Mouse (Mus musculus) embryonic facial prominence, embryonic 10.5 days (tissue): ENCODE data around the gene Mpdu1. TPM values are rescaled to one million over a fixed set of nuclear protein-coding genes. Genes with fewer than 3 reads are reported as not detected.

Experiments used
- DNase-seq: peaks from one replicate; pipeline ENCODE4 v3.0.0-alpha.2; 2017; ENCODE audit warnings: low spot score
- H3K27ac ChIP-seq: fragments of 300-500 bp; sonication (generic); replicated peaks from 2 replicates; pipeline ENCODE4 v1.5.1; 2016; ENCODE audit warnings: mild to moderate bottlenecking
- H3K27me3 ChIP-seq: fragments of 300-500 bp; sonication (generic); replicated peaks from 2 replicates; pipeline ENCODE4 v1.6.1; 2016; ENCODE audit warnings: low read depth, mild to moderate bottlenecking; ENCODE audit not compliant: poor library complexity, severe bottlenecking
- H3K36me3 ChIP-seq: fragments of 300-500 bp; sonication (generic); replicated peaks from 2 replicates; pipeline ENCODE4 v1.6.1; 2016; ENCODE audit warnings: mild to moderate bottlenecking, moderate library complexity
- H3K4me1 ChIP-seq: fragments of 300-500 bp; sonication (generic); 2 replicates; pipeline ENCODE4 v1.6.1; 2016
- H3K4me3 ChIP-seq: fragments of 300-500 bp; sonication (generic); 2 replicates; pipeline ENCODE4 v1.5.1; 2016; ENCODE audit warnings: mild to moderate bottlenecking, moderate library complexity
- H3K9me3 ChIP-seq: fragments of 300-500 bp; sonication (generic); 2 replicates; pipeline ENCODE4 v1.6.1; 2016; ENCODE audit warnings: mild to moderate bottlenecking
- WGBS: fragments of 180-500 bp; shearing (Covaris S2); methylation state at CpG from one replicate; pipeline ENCODE4 v1.1.7; 2016; 5-methylcytosine and 5-hydroxymethylcytosine counted together
- polyA plus RNA-seq: library from polyadenylated mRNA; unstranded; fragments of >200 nt; fragmentation: Nextera tagmentation; extraction: Ambion mirVana; gene quantifications from 2 replicates; pipeline ENCODE4 v1.2.1, GENCODE M21; 2016

Mpdu1 gene
- polyA plus RNA-seq, 1 experiment from 2014 or later = 64.9 TPM

- Histone ChIP-seq H3K27me3 (peaks cover 22% of the 10 kb centered on the region; the same call in 1 of the 2 replicates), H3K4me3 (no peak within 1 kb of the TSS), H3K9me3 (no peaks in the 10 kb centered on the region), H3K4me1 (peaks cover 41% of the 10 kb centered on the region), H3K27ac (0 out of 2 replicates have a peak within 1 kb of the TSS, but pooled peaks have one; percentile 94), H3K36me3 (no peaks in the 10 kb centered on the region; the same call in 1 of the 2 replicates)
- DNase-seq = no peak
- 76% methylated on average over 10 of the region's 10 CpGs for WGBS
These were observed 23.2 kb upstream of the Mpdu1 start, which contains the start of gene Tnfsf13 for GRCm38 (mm10) chr11:69685526-69686148. Gene Tnfsf13 (minus strand): TSS chr11:69685784.

DNA sequence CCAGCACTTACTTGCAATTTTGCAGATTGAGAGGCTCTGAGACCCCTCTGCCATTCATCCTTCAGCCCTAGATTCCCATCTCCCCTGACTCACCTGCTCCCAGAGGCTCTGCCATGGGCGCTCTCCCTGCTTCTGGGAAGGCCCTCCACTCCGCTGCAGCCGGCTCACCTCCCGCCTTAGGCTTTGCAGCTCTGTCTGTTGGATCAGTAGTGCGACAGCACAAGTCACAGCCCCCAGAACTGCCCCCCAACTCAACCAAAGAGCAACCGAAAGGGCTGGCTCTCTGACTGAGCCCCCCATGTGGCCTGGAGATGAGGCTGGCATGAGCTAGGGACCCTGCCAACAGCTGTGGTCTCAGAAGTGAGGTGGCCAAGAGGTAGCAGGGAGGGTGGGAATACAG is 22.5 kb upstream of the Mpdu1 start:
- Histone ChIP-seq H3K36me3 (peaks cover 7% of the 10 kb centered on the region), H3K27me3 (peaks cover 22% of the 10 kb centered on the region; the same call in 1 of the 2 replicates), H3K9me3 (no peaks in the 10 kb centered on the region), H3K27ac (no peak overlapping the region), H3K4me3 (no peak overlapping the region), H3K4me1 (peaks cover 48% of the 10 kb centered on the region)
- 81% methylated on average over 6 of the region's 6 CpGs for WGBS
- DNase-seq = no peak

GRCm38 (mm10) chr11:69684128-69684745 is 21.8 kb upstream of the Mpdu1 start:
- peaks cover 54% of the 10 kb centered on the region for H3K4me1 ChIP-seq
- peaks cover 22% of the 10 kb centered on the region; the same call in 1 of the 2 replicates for H3K27me3 ChIP-seq
- no peak for DNase-seq
- H3K27ac ChIP-seq = peak overlapping the region; percentile 94
- H3K9me3 ChIP-seq = no peaks in the 10 kb centered on the region
- H3K36me3 ChIP-seq = peaks cover 14% of the 10 kb centered on the region
- WGBS = 77% methylated on average over 12 of the region's 12 CpGs
- H3K4me3 ChIP-seq = no peak overlapping the region

DNA sequence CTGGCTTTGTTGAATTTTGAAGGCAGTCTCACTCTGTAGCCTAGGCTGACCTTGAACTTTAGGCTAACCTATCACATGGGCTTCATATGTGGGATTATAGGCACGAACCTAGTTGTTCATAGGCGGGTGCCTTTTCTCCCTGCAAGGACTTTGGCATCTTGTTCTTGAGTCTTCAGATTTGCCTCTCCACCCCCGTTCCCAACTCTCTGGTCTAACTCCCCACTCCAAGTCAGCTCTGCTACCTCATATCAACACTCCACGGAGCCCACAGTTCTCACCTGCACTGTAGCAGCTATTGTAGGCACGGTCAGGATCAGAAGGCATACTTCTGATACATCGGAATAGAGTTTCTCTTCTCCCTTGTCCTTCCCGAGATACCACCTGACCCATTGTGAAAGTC is 21.1 kb upstream of the Mpdu1 start:
- Histone ChIP-seq H3K9me3 (no peaks in the 10 kb centered on the region), H3K4me3 (peak overlapping the region; percentile 81; the same call in 1 of the 2 replicates), H3K27me3 (peaks cover 22% of the 10 kb centered on the region; the same call in 1 of the 2 replicates), H3K4me1 (peaks cover 55% of the 10 kb centered on the region), H3K36me3 (peaks cover 20% of the 10 kb centered on the region), H3K27ac (peak overlapping the region; percentile 94)
- WGBS = 80% methylated on average over 7 of the region's 7 CpGs
- DNase-seq = no peak

DNA sequence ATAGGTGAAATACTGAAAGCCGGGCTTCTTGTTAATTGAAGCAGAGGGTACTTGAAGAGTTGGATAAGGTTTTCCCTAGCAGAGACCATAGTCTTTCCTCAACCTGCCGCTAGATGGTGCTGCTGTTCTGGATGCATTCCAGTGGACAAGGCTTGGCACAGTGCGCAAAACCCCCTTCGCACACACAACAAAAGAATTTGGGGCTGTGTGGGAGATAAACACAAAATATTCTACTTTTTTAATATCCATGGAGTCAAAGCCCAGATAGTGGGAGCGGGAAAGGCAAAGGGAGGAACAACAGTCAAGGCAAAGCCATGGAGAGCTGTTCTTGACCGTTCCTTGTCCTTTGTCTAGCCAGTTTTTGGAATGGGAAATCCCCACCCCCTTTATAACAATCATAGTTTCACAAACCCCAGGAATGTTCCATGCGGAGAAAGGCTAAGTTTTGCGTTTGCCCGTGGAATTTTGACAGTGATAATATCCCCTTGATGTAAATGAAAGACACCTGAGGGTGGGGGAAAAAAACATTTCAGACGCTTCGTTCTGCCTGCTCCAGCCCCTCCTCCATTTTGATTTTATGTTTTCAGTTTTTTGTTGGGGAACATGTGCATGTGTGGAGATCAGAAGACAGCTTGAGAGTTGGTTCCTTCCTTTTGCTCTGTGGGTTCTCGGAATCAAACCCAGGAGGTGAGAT is 20.5 kb upstream of the Mpdu1 start:
- Histone ChIP-seq H3K4me1 (peaks cover 55% of the 10 kb centered on the region), H3K9me3 (no peaks in the 10 kb centered on the region), H3K27me3 (peaks cover 22% of the 10 kb centered on the region; the same call in 1 of the 2 replicates), H3K27ac (peak overlapping the region; percentile 94), H3K4me3 (peak overlapping the region; percentile 81), H3K36me3 (peaks cover 26% of the 10 kb centered on the region)
- WGBS = 26% methylated on average over 12 of the region's 12 CpGs
- peak; percentile 91 for DNase-seq

DNA sequence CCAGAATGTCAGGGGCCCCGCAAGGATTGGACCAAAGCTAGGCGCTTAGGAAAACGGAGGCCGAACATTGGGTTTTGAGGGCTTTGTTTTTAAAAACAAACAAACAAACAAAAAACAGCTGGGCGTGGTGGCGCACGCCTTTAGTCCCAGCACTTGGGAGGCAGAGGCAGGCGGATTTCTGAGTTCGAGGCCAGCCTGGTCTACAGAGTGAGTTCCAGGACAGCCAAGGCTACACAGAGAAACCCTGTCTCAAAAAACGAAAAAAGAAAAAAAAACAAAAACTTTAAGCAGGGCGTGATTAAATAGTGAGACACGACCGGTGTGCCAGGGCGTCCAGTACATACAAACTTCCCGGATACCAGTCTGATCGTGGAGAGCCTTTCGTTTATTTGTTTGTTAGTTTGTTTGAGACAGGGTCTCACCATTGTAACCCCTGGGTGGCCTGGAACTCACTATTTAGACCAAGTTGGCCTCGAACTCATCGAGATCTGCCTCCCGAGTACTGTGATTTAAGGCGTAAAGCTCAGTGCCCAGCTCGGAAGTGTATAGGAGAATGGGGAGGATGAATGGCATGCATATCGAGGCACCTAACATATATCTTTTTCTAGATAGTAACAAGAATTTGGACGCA is 19.9 kb upstream of the Mpdu1 start:
- Histone ChIP-seq H3K27ac (peak overlapping the region; percentile 94), H3K4me1 (peaks cover 55% of the 10 kb centered on the region), H3K4me3 (peak overlapping the region; percentile 81), H3K9me3 (no peaks in the 10 kb centered on the region), H3K36me3 (peaks cover 33% of the 10 kb centered on the region), H3K27me3 (peaks cover 21% of the 10 kb centered on the region; the same call in 1 of the 2 replicates)
- DNase-seq = no peak
- WGBS = 28% methylated on average over 24 of the region's 24 CpGs

- Histone ChIP-seq H3K27me3 (peaks cover 18% of the 10 kb centered on the region; the same call in 1 of the 2 replicates), H3K4me3 (peak within 1 kb of the TSS; percentile 81), H3K9me3 (no peaks in the 10 kb centered on the region), H3K4me1 (peaks cover 51% of the 10 kb centered on the region), H3K27ac (peak within 1 kb of the TSS; percentile 94), H3K36me3 (peaks cover 41% of the 10 kb centered on the region)
- WGBS = under 1% methylated on average over 80 of the region's 80 CpGs
- DNase-seq = peak; percentile 99
These were observed 19.1 kb upstream of the Mpdu1 start, which contains the start of gene Senp3 for GRCm38 (mm10) chr11:69681314-69682208. Gene Senp3 (minus strand): TSS chr11:69682084.

- peak overlapping the region; percentile 81 for H3K4me3 ChIP-seq
- H3K27me3 ChIP-seq = 0 out of 2 replicates have a peak, but pooled peaks cover 10% of the 10 kb centered on the region
- WGBS = 93% methylated on average over 30 of the region's 30 CpGs
- H3K9me3 ChIP-seq = no peaks in the 10 kb centered on the region
- H3K36me3 ChIP-seq = peaks cover 53% of the 10 kb centered on the region
- no peak overlapping the region for H3K27ac ChIP-seq
- H3K4me1 ChIP-seq = peaks cover 43% of the 10 kb centered on the region
- no peak for DNase-seq
These were observed 17.9 kb upstream of the Mpdu1 start for GRCm38 (mm10) chr11:69680136-69680855.

DNA sequence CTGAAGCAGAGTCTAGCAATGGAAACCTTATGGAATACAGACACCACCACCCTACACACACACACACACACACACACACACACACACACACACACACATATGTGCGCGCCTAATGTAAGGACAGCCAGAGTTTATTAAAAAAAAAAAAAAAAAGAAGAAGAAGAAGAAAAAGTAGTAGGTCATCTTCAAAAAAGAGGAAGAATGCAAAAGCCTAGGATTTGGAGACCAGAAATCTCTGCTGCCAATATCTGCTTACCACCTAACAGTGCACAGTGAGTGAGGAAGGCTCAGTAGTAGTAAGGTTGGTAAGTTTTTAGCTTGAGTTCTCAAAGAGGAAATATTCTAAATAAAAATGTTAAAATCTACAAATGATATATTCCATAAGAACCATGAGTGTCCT is 16.7 kb upstream of the Mpdu1 start:
- Histone ChIP-seq H3K4me1 (peaks cover 41% of the 10 kb centered on the region), H3K27me3 (0 out of 2 replicates have a peak, but pooled peaks cover 2% of the 10 kb centered on the region), H3K27ac (no peak overlapping the region), H3K36me3 (peaks cover 65% of the 10 kb centered on the region), H3K9me3 (no peaks in the 10 kb centered on the region), H3K4me3 (no peak overlapping the region; the same call in 1 of the 2 replicates)
- no peak for DNase-seq
- WGBS = 96% methylated on average over 2 of the region's 2 CpGs

DNA sequence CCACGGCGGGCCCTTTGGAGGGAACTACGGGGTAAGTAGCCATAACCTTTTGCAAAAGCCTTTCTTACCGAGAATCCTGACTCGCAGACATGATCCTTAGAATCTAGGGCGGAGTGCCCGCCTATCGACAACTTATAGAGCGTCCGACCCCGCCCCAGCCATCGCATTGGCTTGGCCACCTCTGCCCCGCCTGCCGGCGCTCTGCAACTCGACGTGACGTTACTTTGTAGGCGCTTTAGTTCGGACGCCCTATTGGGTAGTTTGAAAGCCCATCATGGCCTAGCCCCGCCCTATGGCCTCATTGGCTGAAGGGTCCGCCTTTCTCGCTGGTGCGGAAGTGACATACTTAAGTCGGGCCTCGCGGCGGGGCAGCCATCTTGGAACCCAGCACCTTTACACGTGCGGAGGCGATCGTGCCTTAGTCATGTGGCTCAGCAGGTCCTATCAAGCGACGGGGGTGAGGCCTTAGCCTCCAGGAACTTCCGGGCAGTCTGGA is 9.8 kb upstream of the Mpdu1 start, which contains the start of gene Eif4a1:
Eif4a1 (minus strand) TSS at position 213 of the 496 bp plus-strand sequence.
- peak; percentile 99 for DNase-seq
- Histone ChIP-seq H3K27me3 (no peaks in the 10 kb centered on the region), H3K4me3 (peak within 1 kb of the TSS; percentile 93), H3K36me3 (peaks cover 88% of the 10 kb centered on the region), H3K9me3 (no peaks in the 10 kb centered on the region), H3K27ac (peak within 1 kb of the TSS; percentile 98), H3K4me1 (peaks cover 32% of the 10 kb centered on the region)
- under 1% methylated on average over 36 of the region's 36 CpGs for WGBS

- peak overlapping the region; percentile 98 for H3K27ac ChIP-seq
- WGBS = under 1% methylated on average over 43 of the region's 43 CpGs
- H3K4me1 ChIP-seq = peaks cover 32% of the 10 kb centered on the region
- no peaks in the 10 kb centered on the region for H3K27me3 ChIP-seq
- peak overlapping the region; percentile 93 for H3K4me3 ChIP-seq
- H3K36me3 ChIP-seq = peaks cover 86% of the 10 kb centered on the region
- no peak for DNase-seq
- no peaks in the 10 kb centered on the region for H3K9me3 ChIP-seq
These were observed 9.3 kb upstream of the Mpdu1 start for GRCm38 (mm10) chr11:69671726-69672124.
